Mouse (Mus musculus) heart, embryonic 10.5 days (tissue): ENCODE data around the gene Hist1h4a. TPM values are rescaled to one million over a fixed set of nuclear protein-coding genes. Genes with fewer than 3 reads are reported as not detected.
A peak's percentile ranks its signal among the peaks of the same experiment; 100 is the strongest.
"Not testable (repeated sequence)": the region's sequence is repeated elsewhere in the genome, so short reads cannot be mapped to it uniquely, and the experiment has no call there.

ENCODE experiments used
- DNase-seq: peaks from one replicate; pipeline ENCODE4 v3.0.0-alpha.2; 2017; ENCODE audit warnings: low spot score
- H3K27ac ChIP-seq: fragments of 300-500 bp; sonication (generic); 2 replicates; pipeline ENCODE4 v1.5.1; 2016; ENCODE audit warnings: mild to moderate bottlenecking
- H3K27me3 ChIP-seq: fragments of 300-500 bp; sonication (generic); 2 replicates; pipeline ENCODE4 v1.6.1; 2016; ENCODE audit warnings: mild to moderate bottlenecking; ENCODE audit not compliant: poor library complexity, insufficient read depth, severe bottlenecking
- H3K36me3 ChIP-seq: fragments of 300-500 bp; sonication (generic); 2 replicates; pipeline ENCODE4 v1.6.1; 2016; ENCODE audit warnings: mild to moderate bottlenecking, moderate library complexity
- H3K4me1 ChIP-seq: fragments of 300-500 bp; sonication (generic); 2 replicates; pipeline ENCODE4 v1.6.1; 2016; ENCODE audit warnings: mild to moderate bottlenecking
- H3K4me3 ChIP-seq: fragments of 300-500 bp; sonication (generic); 2 replicates; pipeline ENCODE4 v1.5.1; 2016; ENCODE audit warnings: mild to moderate bottlenecking, moderate library complexity
- H3K9me3 ChIP-seq: fragments of 300-500 bp; sonication (generic); 2 replicates; pipeline ENCODE4 v1.6.1; 2016; ENCODE audit warnings: mild to moderate bottlenecking, moderate library complexity
- WGBS: fragments of 180-500 bp; shearing (Covaris S2); methylation state at CpG from one replicate; pipeline ENCODE4 v1.1.7; 2016; 5-methylcytosine and 5-hydroxymethylcytosine counted together
- polyA plus RNA-seq: library from polyadenylated mRNA; unstranded; fragments of >200 nt; fragmentation: Nextera tagmentation; extraction: Ambion mirVana; gene quantifications from 2 replicates; pipeline ENCODE4 v1.2.1, GENCODE M21; 2016

Gene Hist1h4a
- polyA plus RNA-seq, 1 experiment from 2014 or later: 0.28 TPM

DNA sequence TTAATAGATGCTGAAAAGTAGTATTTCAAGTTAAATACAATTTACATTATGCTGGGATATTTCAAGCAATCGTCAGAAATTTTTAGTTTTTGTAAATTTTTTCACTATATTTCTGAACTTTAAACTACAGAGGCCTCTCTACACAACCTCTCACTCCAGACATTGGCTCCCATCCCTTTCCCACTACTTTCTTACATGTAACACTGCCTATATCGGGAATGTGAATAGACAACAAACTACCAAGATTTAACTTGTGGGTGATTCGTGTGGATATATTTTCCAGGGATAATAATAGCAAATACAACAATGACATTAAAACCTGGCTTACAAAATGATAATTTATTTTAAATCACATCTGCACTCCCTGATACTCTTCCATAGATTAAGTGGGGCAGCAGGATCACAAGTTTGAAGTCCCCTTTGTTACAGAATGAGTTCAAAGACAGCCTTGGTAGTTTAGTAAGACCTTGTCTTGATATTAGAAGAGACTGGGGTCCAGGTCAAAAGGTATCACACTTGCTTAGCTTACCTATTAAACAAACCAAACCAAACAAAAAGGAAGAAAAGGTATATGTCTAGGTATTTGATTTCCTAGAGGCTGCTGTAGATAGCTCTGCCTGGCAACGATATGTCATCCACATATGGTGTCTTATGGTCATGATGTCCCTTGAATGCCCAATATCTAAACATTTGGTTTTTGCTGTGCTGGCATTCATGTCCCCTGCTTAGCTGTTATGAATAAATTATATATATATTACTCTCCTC lies 7.5 kb downstream of the Hist1h4a start:
- Histone ChIP-seq H3K27ac (peak overlapping the region; percentile 85), H3K36me3 (no peaks in the 10 kb centered on the region), H3K27me3 (no peaks in the 10 kb centered on the region), H3K4me3 (peak overlapping the region; percentile 53), H3K9me3 (no peaks in the 10 kb centered on the region), H3K4me1 (peaks cover 6% of the 10 kb centered on the region)
- no peak for DNase-seq
- WGBS: 62% methylated on average over 4 of the region's 4 CpGs

- H3K9me3 ChIP-seq: no peaks in the 10 kb centered on the region
- peaks cover 13% of the 10 kb centered on the region for H3K4me1 ChIP-seq
- no peak for DNase-seq
- H3K27ac ChIP-seq: peak overlapping the region; percentile 85
- WGBS: 4% methylated on average over 6 of the region's 6 CpGs
- peak overlapping the region; percentile 53 for H3K4me3 ChIP-seq
- no peaks in the 10 kb centered on the region for H3K27me3 ChIP-seq
- no peaks in the 10 kb centered on the region for H3K36me3 ChIP-seq
These were observed 8.3 kb downstream of the Hist1h4a start for GRCm38 (mm10) chr13:23752742-23753172.

DNA sequence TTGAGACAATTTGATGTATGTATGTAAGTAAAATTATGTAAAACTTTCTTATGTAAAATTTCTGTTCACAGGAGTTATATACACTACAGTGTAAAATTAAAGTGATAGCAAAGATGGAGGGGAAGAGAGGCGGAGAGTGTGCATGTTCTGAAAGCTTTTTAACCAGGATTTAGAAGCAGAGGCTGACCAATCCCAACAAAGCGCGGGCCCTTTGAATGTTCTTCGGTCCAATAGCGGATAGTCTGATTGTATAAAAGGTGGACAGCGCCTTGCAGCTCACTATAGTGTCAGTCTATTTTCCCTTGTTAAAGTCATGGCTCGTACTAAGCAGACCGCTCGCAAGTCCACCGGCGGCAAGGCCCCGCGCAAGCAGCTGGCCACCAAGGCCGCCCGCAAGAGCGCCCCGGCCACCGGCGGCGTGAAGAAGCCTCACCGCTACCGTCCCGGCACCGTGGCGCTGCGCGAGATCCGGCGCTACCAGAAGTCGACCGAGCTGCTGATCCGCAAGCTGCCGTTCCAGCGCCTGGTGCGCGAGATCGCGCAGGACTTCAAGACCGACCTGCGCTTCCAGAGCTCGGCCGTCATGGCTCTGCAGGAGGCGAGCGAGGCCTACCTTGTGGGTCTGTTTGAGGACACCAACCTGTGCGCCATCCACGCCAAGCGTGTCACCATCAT lies 8.8 kb downstream of the Hist1h4a start, which contains the start of gene Hist1h3b:
Hist1h3b (plus strand) TSS at position 201 of the 675 bp plus-strand sequence.
- peak within 1 kb of the TSS; percentile 98 for H3K27ac ChIP-seq
- WGBS: 2% methylated on average over 21 of the region's 47 CpGs
- H3K9me3 ChIP-seq, H3K36me3 ChIP-seq, H3K27me3 ChIP-seq: not testable (repeated sequence)
- peak within 1 kb of the TSS; percentile 55 for H3K4me3 ChIP-seq
- peaks cover 15% of the 10 kb centered on the region for H3K4me1 ChIP-seq
- DNase-seq: peak; percentile 95

- H3K4me1 ChIP-seq: peaks cover 16% of the 10 kb centered on the region
- H3K9me3 ChIP-seq: no peaks in the 10 kb centered on the region
- 2% methylated on average over 11 of the region's 11 CpGs for WGBS
- no peak for DNase-seq
- H3K4me3 ChIP-seq: peak overlapping the region; percentile 55
- H3K36me3 ChIP-seq: no peaks in the 10 kb centered on the region
- H3K27me3 ChIP-seq: no peaks in the 10 kb centered on the region
- H3K27ac ChIP-seq: peak overlapping the region; percentile 98
These were observed 9.5 kb downstream of the Hist1h4a start for GRCm38 (mm10) chr13:23751478-23751956.

GRCm38 (mm10) chr13:23750839-23751477 lies 10.1 kb downstream of the Hist1h4a start, which contains the start of gene Hist1h2ab:
Gene Hist1h2ab, plus strand, starts transcription at chr13:23751126.
- H3K27ac ChIP-seq: peak within 1 kb of the TSS; percentile 98
- H3K27me3 ChIP-seq, H3K36me3 ChIP-seq, H3K9me3 ChIP-seq: not testable (repeated sequence)
- DNase-seq: peak; percentile 92
- peak within 1 kb of the TSS; percentile 55 for H3K4me3 ChIP-seq
- H3K4me1 ChIP-seq: peaks cover 16% of the 10 kb centered on the region
- 3% methylated on average over 29 of the region's 47 CpGs for WGBS

DNA sequence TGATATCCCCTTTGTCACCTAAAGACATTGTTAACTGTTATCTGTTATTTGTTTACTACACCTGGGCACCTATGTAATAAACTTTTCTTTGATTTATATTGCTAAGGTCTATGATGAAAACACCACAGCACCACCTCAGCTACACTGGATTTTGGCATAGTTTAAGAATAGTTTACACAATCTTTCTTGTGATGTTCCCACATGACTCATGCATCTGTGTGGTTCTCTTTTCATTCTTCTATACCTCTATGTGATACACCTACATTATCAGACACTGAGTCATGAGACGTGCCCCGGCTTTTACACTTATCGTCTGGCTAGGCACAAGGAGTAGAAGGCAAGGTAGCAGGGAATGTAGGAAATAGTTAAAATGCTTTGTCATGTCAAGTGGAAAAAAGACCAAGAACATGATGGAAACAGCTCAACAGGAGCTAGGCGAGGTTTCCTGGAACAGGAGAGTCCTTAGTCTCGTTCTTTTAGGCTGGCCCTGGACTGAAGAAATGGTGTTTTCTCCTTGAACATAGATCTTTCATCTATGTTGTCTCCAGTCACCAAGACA lies 11.4 kb downstream of the Hist1h4a start:
- no peaks in the 10 kb centered on the region for H3K36me3 ChIP-seq
- H3K4me1 ChIP-seq: peaks cover 16% of the 10 kb centered on the region
- H3K27me3 ChIP-seq: no peaks in the 10 kb centered on the region
- no peak for DNase-seq
- peak overlapping the region; percentile 98 for H3K27ac ChIP-seq
- 84% methylated on average over 5 of the region's 5 CpGs for WGBS
- H3K9me3 ChIP-seq: no peaks in the 10 kb centered on the region
- no peak overlapping the region for H3K4me3 ChIP-seq

DNA sequence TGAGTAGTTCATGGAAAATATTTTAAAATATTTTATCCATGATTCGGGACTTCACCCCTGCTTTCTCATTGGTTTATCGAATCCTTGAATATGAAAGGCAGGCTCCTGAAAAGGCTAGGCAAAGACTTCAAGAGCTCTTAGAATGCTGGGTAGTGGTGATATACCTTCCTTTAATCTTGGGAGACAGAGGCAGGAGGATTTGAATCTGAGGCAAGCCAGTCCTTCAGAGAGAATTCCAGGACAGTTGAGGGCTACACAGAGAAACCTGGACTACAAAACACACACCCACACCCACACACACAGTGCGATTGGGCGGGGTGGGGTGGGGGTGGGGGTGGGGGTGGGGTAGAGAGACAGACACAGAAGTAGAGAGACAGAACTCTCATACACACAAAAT lies 13.1 kb downstream of the Hist1h4a start:
- Histone ChIP-seq H3K27me3 (no peaks in the 10 kb centered on the region), H3K4me1 (peaks cover 17% of the 10 kb centered on the region), H3K36me3 (no peaks in the 10 kb centered on the region), H3K4me3 (peak overlapping the region; percentile 18; the same call in 1 of the 2 replicates), H3K27ac (peak overlapping the region; percentile 98), H3K9me3 (no peaks in the 10 kb centered on the region)
- 14% methylated on average over 4 of the region's 4 CpGs for WGBS
- DNase-seq: no peak

DNA sequence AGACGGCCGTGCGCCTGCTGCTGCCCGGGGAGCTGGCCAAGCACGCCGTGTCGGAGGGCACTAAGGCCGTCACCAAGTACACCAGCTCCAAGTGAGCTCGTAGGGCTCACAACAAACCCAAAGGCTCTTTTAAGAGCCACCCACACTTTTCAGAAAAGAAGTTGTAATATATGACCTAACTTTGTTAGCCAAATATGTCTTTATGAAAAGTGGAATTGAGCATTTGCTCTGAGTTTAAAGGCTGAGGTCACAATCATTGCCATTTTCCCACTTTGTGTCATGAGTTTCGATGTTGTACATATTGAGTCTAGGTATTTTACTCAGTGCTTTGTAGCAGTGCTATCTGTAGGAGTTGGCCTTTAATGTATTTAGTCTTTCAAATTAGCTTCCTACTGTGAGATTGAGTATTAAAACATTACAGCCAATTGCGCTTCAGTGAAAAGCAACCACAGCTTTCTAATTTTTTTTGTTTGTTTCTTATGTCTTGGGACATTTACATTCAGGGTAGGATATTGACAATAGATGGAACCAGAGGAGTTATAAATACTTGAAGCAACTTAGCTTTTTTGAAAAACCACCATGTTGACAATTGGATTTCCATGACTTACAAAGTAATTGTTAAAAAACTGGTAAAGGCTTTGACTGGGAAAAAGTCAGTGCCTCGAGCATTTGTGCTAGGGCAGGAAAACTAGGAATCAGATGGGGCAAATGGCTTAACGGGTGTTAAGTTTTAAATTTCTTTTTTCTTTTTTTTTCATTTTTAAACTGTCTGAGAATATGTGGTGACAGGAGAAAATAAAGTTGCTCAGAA lies 13.7 kb downstream of the Hist1h4a start:
- no peak for DNase-seq
- 6% methylated on average over 13 of the region's 13 CpGs for whole genome bisulfite sequencing
- H3K27ac ChIP-seq: peak overlapping the region; percentile 98
- H3K9me3 ChIP-seq: no peaks in the 10 kb centered on the region
- no peaks in the 10 kb centered on the region for H3K36me3 ChIP-seq
- H3K27me3 ChIP-seq: no peaks in the 10 kb centered on the region
- peak overlapping the region; percentile 60 for H3K4me3 ChIP-seq
- peaks cover 14% of the 10 kb centered on the region for H3K4me1 ChIP-seq

GRCm38 (mm10) chr13:23746201-23747080 lies 14.6 kb downstream of the Hist1h4a start, which contains the start of gene Hist1h2bb:
Gene Hist1h2bb, plus strand, starts transcription at chr13:23746734.
- peak; percentile 92 for DNase-seq
- whole genome bisulfite sequencing: under 1% methylated on average over 45 of the region's 58 CpGs

GRCm38 (mm10) chr13:23745381-23746161 lies 15.5 kb downstream of the Hist1h4a start, which contains the start of gene Hist1h3c:
Gene Hist1h3c, minus strand, starts transcription at chr13:23745602.
- H3K4me3 ChIP-seq: peak within 1 kb of the TSS; percentile 60
- H3K9me3 ChIP-seq: no peaks in the 10 kb centered on the region
- H3K4me1 ChIP-seq: peaks cover 20% of the 10 kb centered on the region
- peak within 1 kb of the TSS; percentile 98 for H3K27ac ChIP-seq
- no peaks in the 10 kb centered on the region for H3K27me3 ChIP-seq
- H3K36me3 ChIP-seq: no peaks in the 10 kb centered on the region
- DNase-seq: peak; percentile 93
- 2% methylated on average over 28 of the region's 28 CpGs for WGBS

More at GRCm38 (mm10) chr13:23746201-23747080, 14.6 kb downstream of the Hist1h4a start, which contains the start of gene Hist1h2bb:
- Histone ChIP-seq H3K4me1 (peaks cover 20% of the 10 kb centered on the region), H3K27ac (peak within 1 kb of the TSS; percentile 98), H3K4me3 (peak within 1 kb of the TSS; percentile 60)
- H3K27me3 ChIP-seq, H3K36me3 ChIP-seq, H3K9me3 ChIP-seq: not testable (repeated sequence)
